Mouse (Mus musculus): ENCODE data around the gene Tsga10.

GRCm38 (mm10) chr1:37717415-37718195 is 148.6 kb downstream of the Tsga10 start:
- TF ChIP-seq CTCF (IDR thresholded peaks at IDR 0.05; ENCODE audit: borderline replicate concordance, extremely low read depth, insufficient read depth, insufficient read length), result no peak
- no peak for TF ChIP-seq POLR2A (IDR thresholded peaks at IDR 0.05; ENCODE audit: borderline replicate concordance, extremely low read depth, insufficient read depth, insufficient read length, poor library complexity, severe bottlenecking)

Data from brain, embryonic 14.5 days (tissue).